Mouse (Mus musculus): ENCODE data around the gene Pkn3. TPM values are rescaled to one million over a fixed set of nuclear protein-coding genes. Genes with fewer than 3 reads are reported as not detected.

Gene Pkn3
- polyA plus RNA-seq, 1 experiment: 4.3 TPM

GRCm38 (mm10) chr2:30038370-30038769 is 39.1 kb upstream of the Pkn3 start:
- TF ChIP-seq MYOG (IDR thresholded peaks at IDR 0.05; ENCODE audit: control insufficient read depth in 1 of 3, insufficient read depth in 1 of 3, insufficient read length in 2 of 3, low read depth in 2 of 3): no peak
- no peak for TF ChIP-seq CEBPB (IDR thresholded peaks at IDR 0.05; ENCODE audit: insufficient read depth, poor library complexity, severe bottlenecking)
- no peak for TF ChIP-seq POLR2A (IDR thresholded peaks at IDR 0.05; ENCODE audit: insufficient read length, low read depth)
- no peak for TF ChIP-seq REST (IDR thresholded peaks at IDR 0.05; ENCODE audit: insufficient read depth, insufficient read length)
- TF ChIP-seq POLR2AphosphoS2 (IDR thresholded peaks at IDR 0.05; ENCODE audit: insufficient read length, low read depth): no peak
- no peak for TF ChIP-seq USF1 (IDR thresholded peaks at IDR 0.05; ENCODE audit: low read depth)
- TF ChIP-seq SRF (IDR thresholded peaks at IDR 0.05; ENCODE audit: control insufficient read depth, insufficient read length, low read depth): no peak
- TF ChIP-seq MAX (IDR thresholded peaks at IDR 0.05; ENCODE audit: low read depth): no peak
- TF ChIP-seq E2F4 (IDR thresholded peaks at IDR 0.05; ENCODE audit: insufficient read depth): no peak
- TF ChIP-seq TCF12 (IDR thresholded peaks at IDR 0.05; ENCODE audit: insufficient read depth, poor library complexity, severe bottlenecking): no peak
- TF ChIP-seq TCF3 (IDR thresholded peaks at IDR 0.05; ENCODE audit: insufficient read length, low read depth): no peak
- no peak for TF ChIP-seq MYOD1 (IDR thresholded peaks at IDR 0.05; ENCODE audit: control insufficient read depth in 1 of 3, insufficient read length in 2 of 3, low read depth in 2 of 3)
- Histone ChIP-seq H3K4me2 (ENCODE audit: low read depth) (no peak overlapping the region), H3K4me3 (no peak overlapping the region), H3K27me3 (ENCODE audit: control insufficient read depth, insufficient read depth, insufficient read length) (no peaks in the 10 kb centered on the region), H3K36me3 (ENCODE audit: control insufficient read depth, insufficient read depth) (no peaks in the 10 kb centered on the region), H3K79me2 (ENCODE audit: control insufficient read depth, insufficient read depth) (no peaks in the 10 kb centered on the region), H3ac (ENCODE audit: control insufficient read depth, insufficient read length) (no peak overlapping the region)

DNA sequence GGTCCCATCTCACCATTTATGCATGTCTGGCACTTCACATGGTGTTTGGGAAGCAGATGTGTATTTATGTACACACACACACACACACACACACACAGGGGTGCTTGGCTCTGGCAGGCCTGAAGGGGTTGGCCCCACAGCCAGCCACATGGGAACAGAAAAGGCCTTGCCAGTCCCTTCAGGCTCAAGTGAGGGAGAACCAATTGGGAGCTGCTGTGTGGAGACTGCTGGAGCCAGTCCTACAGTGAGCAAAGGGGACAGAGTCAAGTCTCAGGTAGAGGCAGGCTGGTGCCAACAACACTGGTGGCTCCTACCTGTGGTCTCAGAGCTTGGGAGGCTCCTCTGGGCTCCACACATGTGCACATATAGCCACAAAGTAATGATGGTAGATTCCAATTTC is 37.8 kb upstream of the Pkn3 start:
- H3ac ChIP-seq (ENCODE audit: control insufficient read depth, insufficient read length): no peak overlapping the region
- no peak for TF ChIP-seq POLR2AphosphoS2 (IDR thresholded peaks at IDR 0.05; ENCODE audit: insufficient read length, low read depth)
- no peak for TF ChIP-seq REST (IDR thresholded peaks at IDR 0.05; ENCODE audit: insufficient read depth, insufficient read length)
- TF ChIP-seq POLR2A (IDR thresholded peaks at IDR 0.05; ENCODE audit: insufficient read length, low read depth): no peak
- TF ChIP-seq MAX (IDR thresholded peaks at IDR 0.05; ENCODE audit: low read depth): no peak
- no peak for TF ChIP-seq TCF12 (IDR thresholded peaks at IDR 0.05; ENCODE audit: insufficient read depth, poor library complexity, severe bottlenecking)
- TF ChIP-seq MYOD1 (IDR thresholded peaks at IDR 0.05; ENCODE audit: control insufficient read depth in 1 of 3, insufficient read length in 2 of 3, low read depth in 2 of 3): no peak
- no peak for TF ChIP-seq CEBPB (IDR thresholded peaks at IDR 0.05; ENCODE audit: insufficient read depth, poor library complexity, severe bottlenecking)
- TF ChIP-seq MYOG (IDR thresholded peaks at IDR 0.05; ENCODE audit: control insufficient read depth in 1 of 3, insufficient read depth in 1 of 3, insufficient read length in 2 of 3, low read depth in 2 of 3): no peak
- TF ChIP-seq TCF3 (IDR thresholded peaks at IDR 0.05; ENCODE audit: insufficient read length, low read depth): no peak
- TF ChIP-seq SRF (IDR thresholded peaks at IDR 0.05; ENCODE audit: control insufficient read depth, insufficient read length, low read depth): no peak
- TF ChIP-seq USF1 (IDR thresholded peaks at IDR 0.05; ENCODE audit: low read depth): no peak
- no peak for TF ChIP-seq E2F4 (IDR thresholded peaks at IDR 0.05; ENCODE audit: insufficient read depth)
- H3K79me2 ChIP-seq (ENCODE audit: control insufficient read depth, insufficient read depth): no peaks in the 10 kb centered on the region
- no peak overlapping the region for H3K4me2 ChIP-seq (ENCODE audit: low read depth)
- no peaks in the 10 kb centered on the region for H3K27me3 ChIP-seq (ENCODE audit: control insufficient read depth, insufficient read depth, insufficient read length)
- no peak overlapping the region for H3K4me3 ChIP-seq
- no peaks in the 10 kb centered on the region for H3K36me3 ChIP-seq (ENCODE audit: control insufficient read depth, insufficient read depth)

DNA sequence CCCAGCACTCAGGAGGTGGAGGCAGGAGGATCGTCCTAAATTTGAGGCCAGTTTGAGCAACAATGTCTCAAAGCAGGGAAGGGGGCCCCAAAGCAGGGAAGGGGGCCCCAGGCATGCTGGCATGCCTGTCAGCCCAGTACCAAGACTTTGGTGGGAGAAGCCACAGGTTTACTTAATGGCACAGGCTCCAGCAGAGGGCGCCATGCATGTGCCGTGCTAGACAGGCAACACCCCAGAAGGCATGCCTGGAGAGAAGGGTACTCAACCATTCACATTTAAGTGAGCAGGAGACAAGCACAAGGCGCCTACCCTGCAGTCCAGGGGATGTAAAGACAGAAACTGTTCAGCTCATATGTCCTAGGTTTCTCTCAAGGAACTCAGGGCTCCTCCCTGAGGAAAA is 35.0 kb upstream of the Pkn3 start:
- H3ac ChIP-seq (ENCODE audit: control insufficient read depth, insufficient read length): no peak overlapping the region
- TF ChIP-seq MAX (IDR thresholded peaks at IDR 0.05; ENCODE audit: low read depth) (no peak), USF1 (IDR thresholded peaks at IDR 0.05; ENCODE audit: low read depth) (no peak), REST (IDR thresholded peaks at IDR 0.05; ENCODE audit: insufficient read depth, insufficient read length) (no peak), E2F4 (IDR thresholded peaks at IDR 0.05; ENCODE audit: insufficient read depth) (no peak), TCF3 (IDR thresholded peaks at IDR 0.05; ENCODE audit: insufficient read length, low read depth) (no peak), SRF (IDR thresholded peaks at IDR 0.05; ENCODE audit: control insufficient read depth, insufficient read length, low read depth) (no peak), TCF12 (IDR thresholded peaks at IDR 0.05; ENCODE audit: insufficient read depth, poor library complexity, severe bottlenecking) (no peak), MYOG (IDR thresholded peaks at IDR 0.05; ENCODE audit: control insufficient read depth in 1 of 3, insufficient read depth in 1 of 3, insufficient read length in 2 of 3, low read depth in 2 of 3) (no peak), MYOD1 (IDR thresholded peaks at IDR 0.05; ENCODE audit: control insufficient read depth in 1 of 3, insufficient read length in 2 of 3, low read depth in 2 of 3) (no peak), POLR2AphosphoS2 (IDR thresholded peaks at IDR 0.05; ENCODE audit: insufficient read length, low read depth) (no peak), CEBPB (IDR thresholded peaks at IDR 0.05; ENCODE audit: insufficient read depth, poor library complexity, severe bottlenecking) (no peak)
- no peak overlapping the region for H3K4me2 ChIP-seq (ENCODE audit: low read depth)
- H3K4me3 ChIP-seq: no peak overlapping the region
- H3K36me3 ChIP-seq (ENCODE audit: control insufficient read depth, insufficient read depth): no peaks in the 10 kb centered on the region
- no peaks in the 10 kb centered on the region for H3K27me3 ChIP-seq (ENCODE audit: control insufficient read depth, insufficient read depth, insufficient read length)
- H3K79me2 ChIP-seq (ENCODE audit: control insufficient read depth, insufficient read depth): no peaks in the 10 kb centered on the region

DNA sequence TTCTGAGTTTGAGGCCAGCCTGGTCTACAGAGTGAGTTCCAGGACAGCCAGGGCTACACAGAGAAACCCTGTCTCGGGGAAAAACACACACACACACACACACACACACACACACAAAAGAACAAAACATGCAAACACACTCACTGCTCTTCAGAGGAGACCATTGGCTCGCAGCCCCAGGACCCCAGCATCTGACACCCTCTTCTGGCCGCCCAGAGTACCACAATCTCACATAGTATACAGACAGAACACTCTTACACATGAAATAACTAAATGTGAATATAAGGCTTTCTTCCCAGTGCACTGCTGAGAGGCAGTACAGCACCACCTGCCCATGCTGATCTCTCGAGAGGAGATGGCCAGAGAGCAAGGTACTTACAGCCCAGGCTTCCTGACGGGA is 32.9 kb upstream of the Pkn3 start:
- Histone ChIP-seq H3K36me3 (ENCODE audit: control insufficient read depth, insufficient read depth) (no peaks in the 10 kb centered on the region), H3K4me2 (ENCODE audit: low read depth) (no peak overlapping the region), H3ac (ENCODE audit: control insufficient read depth, insufficient read length) (no peak overlapping the region), H3K4me3 (no peak overlapping the region), H3K27me3 (ENCODE audit: control insufficient read depth, insufficient read depth, insufficient read length) (no peaks in the 10 kb centered on the region), H3K79me2 (ENCODE audit: control insufficient read depth, insufficient read depth) (no peaks in the 10 kb centered on the region)
- TF ChIP-seq CEBPB (IDR thresholded peaks at IDR 0.05; ENCODE audit: insufficient read depth, poor library complexity, severe bottlenecking) (no peak), REST (IDR thresholded peaks at IDR 0.05; ENCODE audit: insufficient read depth, insufficient read length) (no peak), SRF (IDR thresholded peaks at IDR 0.05; ENCODE audit: control insufficient read depth, insufficient read length, low read depth) (no peak), E2F4 (IDR thresholded peaks at IDR 0.05; ENCODE audit: insufficient read depth) (no peak), MYOG (IDR thresholded peaks at IDR 0.05; ENCODE audit: control insufficient read depth in 1 of 3, insufficient read depth in 1 of 3, insufficient read length in 2 of 3, low read depth in 2 of 3) (no peak), TCF12 (IDR thresholded peaks at IDR 0.05; ENCODE audit: insufficient read depth, poor library complexity, severe bottlenecking) (no peak), MAX (IDR thresholded peaks at IDR 0.05; ENCODE audit: low read depth) (no peak), MYOD1 (IDR thresholded peaks at IDR 0.05; ENCODE audit: control insufficient read depth in 1 of 3, insufficient read length in 2 of 3, low read depth in 2 of 3) (no peak), POLR2A (IDR thresholded peaks at IDR 0.05; ENCODE audit: insufficient read length, low read depth) (no peak), USF1 (IDR thresholded peaks at IDR 0.05; ENCODE audit: low read depth) (no peak), TCF3 (IDR thresholded peaks at IDR 0.05; ENCODE audit: insufficient read length, low read depth) (no peak), POLR2AphosphoS2 (IDR thresholded peaks at IDR 0.05; ENCODE audit: insufficient read length, low read depth) (no peak)
